Mouse (Mus musculus) cerebellum, postnatal 36 days (tissue): ENCODE data around the gene Tcl1b5.
A peak's percentile ranks its signal among the peaks of the same experiment; 100 is the strongest.
"Not testable (repeated sequence)": the region's sequence is repeated elsewhere in the genome, so short reads cannot be mapped to it uniquely, and the experiment has no call there.

Experiments used
- DNase-seq, 2 experiments: peaks; one replicate each; pipeline ENCODE4 v3.0.0; 2021 to 2022; ENCODE audit warnings: mixed read lengths in 2 of 2

Tcl1b5 gene

DNA sequence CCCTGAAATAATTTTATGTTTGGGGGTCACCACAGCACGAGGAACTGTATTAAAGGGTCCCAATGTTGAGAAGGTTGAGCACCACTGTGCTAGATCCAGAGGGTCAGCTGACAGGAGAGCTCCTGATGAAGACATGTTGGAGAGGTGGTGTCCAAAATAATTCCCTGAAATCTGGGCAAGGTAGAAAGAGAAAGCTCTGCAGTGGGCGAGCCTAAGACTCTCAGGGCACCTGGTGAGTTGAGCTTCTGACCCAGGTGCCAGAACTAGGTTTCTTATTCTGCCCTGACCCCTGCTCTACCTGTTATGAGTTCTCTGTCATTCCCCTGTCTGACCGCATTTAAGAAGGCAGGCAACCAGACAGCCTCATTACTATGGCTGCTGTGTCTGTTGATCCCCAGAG, at the start of gene Tcl1b5:
TSS of gene Tcl1b5 (plus strand) at position 301 of the 400 bp plus-strand sequence.
- not testable (repeated sequence) for DNase-seq

- DNase-seq: no peak
Measured at GRCm38 (mm10) chr12:105126516-105126915, 49.6 kb upstream of the Tcl1b5 start.

DNA sequence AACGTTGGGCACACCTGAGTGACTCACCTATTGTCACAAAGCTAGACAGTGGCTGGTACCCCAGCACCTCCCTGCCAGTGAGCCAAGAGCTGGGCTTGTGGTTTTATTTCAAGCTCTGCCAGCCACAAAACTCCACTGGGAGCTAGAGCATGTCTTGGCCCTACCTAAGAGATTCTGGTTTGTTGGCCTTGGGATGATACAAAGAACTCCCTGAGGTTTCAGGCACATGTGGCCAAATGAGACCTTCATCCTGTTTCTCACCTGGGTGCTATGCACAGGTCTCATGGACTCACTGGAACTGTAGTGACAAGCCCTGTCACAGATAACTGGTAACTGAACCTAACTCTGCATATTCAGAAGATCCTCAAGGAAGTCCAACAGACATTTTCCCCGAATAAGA, 48.5 kb upstream of the Tcl1b5 start:
- no peak for DNase-seq

GRCm38 (mm10) chr12:105129494-105130205, 46.5 kb upstream of the Tcl1b5 start:
- DNase-seq: not testable (repeated sequence)

DNA sequence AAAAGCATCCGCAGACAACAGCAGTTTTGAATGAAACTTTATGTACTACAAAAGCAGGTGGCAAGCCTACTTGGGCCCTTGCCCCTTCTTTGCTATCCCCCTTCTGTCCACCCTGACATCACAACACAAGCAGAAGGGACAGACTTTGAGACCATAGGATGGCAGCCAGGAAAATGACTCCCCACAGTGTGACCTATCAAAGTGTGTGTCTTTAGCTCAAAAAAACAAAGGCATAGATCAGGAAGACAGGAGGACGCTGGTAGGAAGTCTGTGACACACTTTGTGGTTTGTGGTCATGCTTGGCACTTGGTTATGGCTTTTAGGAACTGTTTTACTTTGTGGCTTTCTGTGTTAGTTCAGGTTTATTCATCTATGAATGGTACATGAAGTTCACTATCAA, 42.0 kb upstream of the Tcl1b5 start:
- not testable (repeated sequence) for DNase-seq

DNA sequence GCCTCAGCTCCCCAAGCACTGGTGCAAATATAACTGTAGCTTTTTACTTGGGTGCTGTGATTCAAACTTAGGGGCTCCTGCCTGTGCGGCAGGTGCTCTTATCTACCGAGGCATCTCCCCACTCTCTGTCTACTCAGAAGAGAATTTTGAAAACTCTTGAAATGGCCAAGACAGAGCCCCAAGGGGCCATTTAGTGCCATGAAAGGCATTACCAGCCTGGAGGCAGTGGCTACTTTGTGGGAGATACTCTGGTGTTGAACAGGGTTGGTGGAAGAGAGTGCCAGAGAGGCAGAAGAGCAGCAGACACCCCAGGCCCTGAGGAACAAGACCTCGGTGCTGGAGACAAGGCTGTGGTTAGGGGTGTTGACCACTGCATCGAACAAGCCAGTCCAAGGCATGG, 41.3 kb upstream of the Tcl1b5 start:
- not testable (repeated sequence) for DNase-seq

DNA sequence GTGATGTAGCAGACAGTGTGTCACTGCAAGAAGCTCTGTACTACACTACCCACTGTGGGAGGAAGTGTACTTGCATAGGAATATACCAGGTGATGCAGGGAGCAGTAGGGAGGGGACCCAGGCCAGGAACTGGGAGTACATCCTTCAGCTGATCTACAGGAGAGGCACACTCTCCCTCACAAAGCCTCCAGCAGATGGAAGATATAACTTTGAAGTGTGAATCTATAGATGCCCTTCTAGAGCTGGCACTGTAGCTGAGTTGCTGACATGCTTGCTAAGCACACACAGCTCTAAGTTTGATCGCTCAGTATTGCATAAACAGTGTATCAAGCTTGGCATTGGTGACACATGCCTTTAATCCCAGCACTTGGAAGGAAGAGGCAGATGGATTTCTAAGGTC, 38.4 kb upstream of the Tcl1b5 start:
- DNase-seq: not testable (repeated sequence)

DNA sequence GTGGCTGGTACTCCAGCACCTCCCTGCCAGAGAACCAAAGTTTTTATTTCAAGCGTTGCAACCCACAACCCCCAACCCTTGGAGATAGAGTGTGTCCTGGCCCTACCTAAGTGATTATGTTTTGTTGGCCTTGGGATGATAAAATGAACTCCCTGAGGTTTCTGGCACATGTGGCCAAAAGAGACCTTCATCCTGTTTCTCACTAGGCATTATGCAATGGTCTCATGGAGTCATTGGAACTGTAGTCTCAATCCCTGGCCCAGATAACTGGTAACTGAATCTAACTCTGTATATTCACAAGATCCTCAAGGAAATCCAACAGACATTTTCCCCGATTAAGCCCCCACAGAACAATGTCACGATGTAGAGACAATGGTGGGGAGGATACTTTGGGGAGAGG, 33.0 kb upstream of the Tcl1b5 start:
- DNase-seq: no peak

DNA sequence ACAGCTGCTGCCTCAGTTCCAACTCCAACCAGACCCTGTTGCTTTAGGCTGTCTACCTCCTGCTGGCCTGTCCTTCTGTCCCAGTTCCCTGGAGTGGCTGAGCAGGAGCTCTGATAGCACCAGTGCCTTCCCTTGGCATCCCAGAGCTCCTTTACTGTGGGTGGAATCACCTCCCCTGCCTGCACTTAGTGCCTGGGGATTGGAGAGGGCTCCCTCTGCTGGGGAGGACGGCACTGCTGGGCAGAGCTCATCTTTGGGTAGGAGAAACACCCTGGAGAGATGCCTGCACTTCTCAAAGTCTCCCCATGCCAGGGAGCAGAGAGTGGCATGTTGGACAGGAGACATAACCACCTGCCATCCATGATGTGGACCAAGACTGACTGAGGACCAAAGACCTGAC, 31.2 kb upstream of the Tcl1b5 start:
- not testable (repeated sequence) for DNase-seq

- DNase-seq: no peak
Measured at GRCm38 (mm10) chr12:105145714-105146113, 30.4 kb upstream of the Tcl1b5 start, which contains the start of gene Tcl1b2. Gene Tcl1b2 (plus strand): TSS chr12:105146014.

- not testable (repeated sequence) for DNase-seq
Measured at GRCm38 (mm10) chr12:105155286-105155685, 20.9 kb upstream of the Tcl1b5 start.

DNA sequence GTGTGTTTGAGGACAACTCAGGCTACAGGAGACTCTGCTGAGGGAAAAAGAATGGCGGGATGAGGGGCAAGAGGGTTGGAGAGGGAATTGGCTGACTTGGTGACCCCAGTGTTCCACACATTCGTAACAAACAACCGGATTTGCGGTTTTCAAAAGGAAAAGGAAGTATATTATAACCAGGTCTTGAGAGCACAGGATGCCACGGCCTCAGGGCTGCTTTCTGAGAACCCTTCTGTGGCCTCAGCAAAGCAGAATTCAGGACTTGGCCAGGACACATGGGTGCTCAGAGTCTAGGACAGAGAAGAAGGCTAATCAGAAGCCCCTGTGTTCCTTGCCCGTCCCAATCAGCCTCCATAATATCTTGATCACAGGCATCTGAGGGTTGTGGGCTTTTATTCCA, 17.3 kb upstream of the Tcl1b5 start:
- no peak for DNase-seq

- no peak for DNase-seq
Measured at GRCm38 (mm10) chr12:105159390-105159789, 16.8 kb upstream of the Tcl1b5 start, which contains the start of gene Tcl1b1. Gene Tcl1b1 (plus strand): TSS chr12:105159690.

DNA sequence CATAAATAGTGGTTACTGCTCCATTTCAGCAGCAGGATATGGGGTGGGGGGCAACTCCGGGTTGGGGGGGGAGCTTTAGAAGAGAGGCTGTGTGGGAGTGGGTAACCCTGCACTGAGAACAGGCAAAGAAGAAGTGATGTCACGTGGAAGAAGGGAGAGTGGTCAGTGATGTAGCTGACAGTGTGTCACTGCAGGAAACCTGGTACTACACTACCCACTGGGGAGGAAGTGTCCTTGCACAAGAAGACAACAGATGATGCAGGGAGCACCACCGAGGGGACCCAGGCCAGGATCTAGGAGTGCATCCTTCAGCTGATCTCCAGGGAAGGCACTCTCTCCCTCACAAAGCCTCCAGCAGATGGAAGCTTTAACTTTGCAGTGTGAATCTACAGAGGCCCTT, 9.4 kb upstream of the Tcl1b5 start:
- no peak for DNase-seq

DNA sequence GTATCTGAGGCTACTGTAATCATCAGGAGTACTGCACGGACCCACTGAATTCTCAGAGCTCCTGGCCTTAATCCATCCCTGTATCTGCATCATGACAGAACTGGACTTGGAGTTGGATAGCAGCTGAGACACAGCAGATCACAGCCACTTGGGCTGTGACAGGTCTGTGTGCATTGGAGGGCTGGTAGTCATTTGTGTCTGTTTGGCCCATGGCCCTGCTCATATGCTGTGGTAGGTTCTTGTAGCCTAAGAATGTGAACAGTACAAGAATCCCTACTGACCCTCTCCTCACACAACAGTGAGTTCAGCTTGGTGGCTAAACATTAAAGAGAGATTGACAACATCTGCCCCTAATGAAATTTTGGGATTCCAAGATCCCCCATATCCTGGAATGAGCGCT, 2.8 kb upstream of the Tcl1b5 start:
- DNase-seq: no peak

DNA sequence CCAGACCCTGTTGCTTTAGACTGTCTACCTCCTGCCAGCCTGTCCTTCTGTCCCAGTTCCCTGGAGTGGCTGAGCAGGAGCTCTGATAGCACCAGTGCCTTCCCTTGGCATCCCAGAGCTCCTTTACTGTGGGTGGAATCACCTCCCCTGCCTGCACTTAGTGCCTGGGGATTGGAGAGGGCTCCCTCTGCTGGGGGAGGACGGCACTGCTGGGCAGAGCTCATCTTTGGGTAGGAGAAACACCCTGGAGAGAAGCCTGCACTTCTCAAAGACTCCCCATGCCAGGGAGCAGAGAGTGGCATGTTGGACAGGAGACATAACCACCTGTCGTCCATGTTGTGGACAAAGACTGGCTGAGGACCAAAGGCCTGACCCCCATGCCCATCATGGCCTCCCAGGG, 1.8 kb upstream of the Tcl1b5 start:
- peak; percentile 34 to 40 for DNase-seq

- DNase-seq: not testable (repeated sequence)
Measured at GRCm38 (mm10) chr12:105181040-105181644, 5.0 kb downstream of the Tcl1b5 start.

- peak in 1 of 2 experiments; percentile 8 for DNase-seq
Measured at GRCm38 (mm10) chr12:105188980-105189379, 12.8 kb downstream of the Tcl1b5 start.

DNA sequence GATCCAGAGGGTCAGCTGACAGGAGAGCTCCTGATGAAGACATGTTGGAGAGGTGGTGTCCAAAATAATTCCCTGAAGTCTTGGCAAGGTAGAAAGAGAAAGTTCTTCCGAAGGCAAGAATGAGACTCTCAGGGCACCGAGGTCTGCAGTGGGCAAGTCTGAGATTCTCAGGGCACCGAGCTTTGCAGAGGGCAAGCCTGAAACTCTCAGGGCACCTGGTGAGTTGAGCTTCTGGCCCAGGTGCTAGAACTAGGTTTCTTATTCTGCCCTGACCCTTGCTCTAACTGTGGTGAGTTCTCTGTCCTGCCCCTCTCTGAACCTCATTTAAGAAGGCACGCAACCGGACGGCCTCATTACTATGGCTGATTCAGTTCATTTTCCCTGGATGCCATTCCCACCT, 14.6 kb downstream of the Tcl1b5 start, which contains the start of gene Tcl1b3:
TSS of gene Tcl1b3 (plus strand) at position 301 of the 400 bp plus-strand sequence.
- DNase-seq: not testable (repeated sequence)

- not testable (repeated sequence) for DNase-seq
Measured at GRCm38 (mm10) chr12:105199684-105200497, 23.7 kb downstream of the Tcl1b5 start.

- DNase-seq: not testable (repeated sequence)
Measured at GRCm38 (mm10) chr12:105201657-105202056, 25.5 kb downstream of the Tcl1b5 start, which contains the start of gene Tcl1b4. Gene Tcl1b4 (plus strand): TSS chr12:105201957.

DNA sequence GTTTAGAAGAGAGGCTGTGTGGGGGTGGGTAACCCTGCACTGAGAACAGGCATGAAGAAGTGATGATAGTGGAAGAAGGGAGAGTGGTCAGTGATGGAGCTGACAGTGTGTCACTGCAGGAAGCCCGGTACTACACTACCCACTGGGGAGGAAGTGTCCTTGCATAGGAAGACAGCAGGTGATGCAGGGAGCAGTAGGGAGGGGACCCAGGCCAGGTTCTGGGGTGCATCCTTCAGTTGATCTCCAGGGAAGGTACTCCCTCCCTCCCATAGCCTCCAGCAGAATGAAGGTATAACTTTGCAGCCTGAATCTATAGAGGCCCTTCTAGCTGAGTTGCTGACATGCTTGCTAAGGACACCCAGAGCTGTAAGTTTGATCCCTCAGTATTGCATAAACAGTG, 30.9 kb downstream of the Tcl1b5 start:
- no peak for DNase-seq

GRCm38 (mm10) chr12:105208441-105208840, 32.3 kb downstream of the Tcl1b5 start:
- no peak for DNase-seq
